ENCODE assay signal across 16 mouse cellular contexts in genomic region chrX:157471711-157472660, GRCm38 (mm10). TPM values are rescaled to one million over a fixed set of nuclear protein-coding genes. Genes with fewer than 3 reads are reported as not detected.
DNase-seq lines count a peak whose midpoint lies in the region; TF ChIP-seq lines count a peak whose summit lies in the region.
"Had no signal": no experiment of that assay in that cellular context is flagged by ENCODE, and none has a peak within 500 bp of the region (broad histone marks: within the 10 kb centered on the region; RNA-seq: fewer than 3 reads in every experiment).

No protein-coding gene starts in this region.

- H3K27me3 ChIP-seq in cerebellum, adult 2 months (ENCODE audit: control insufficient read depth, insufficient read depth, low read length), result no peaks in the 10 kb centered on the region
- H3K27me3 ChIP-seq: embryonic facial prominence, embryonic 12.5 days; forebrain, embryonic 15.5 days; heart, embryonic 12.5 days; hindbrain, embryonic 15.5 days had no signal

- peak overlapping the region; percentile 67 for H3K27ac ChIP-seq in cerebellum, adult 2 months (ENCODE audit: insufficient read depth, low read length)
- H3K27ac ChIP-seq: embryonic facial prominence, embryonic 12.5 days; forebrain, embryonic 15.5 days; hindbrain, embryonic 15.5 days had no signal

- peak; percentile 15 for DNase-seq in heart, adult 11 months
- no peak for DNase-seq in heart, postnatal 14 days
- peak; percentile 70 to 87 for DNase-seq in cerebellum, adult 2 months
- DNase-seq in cerebellum, postnatal 10 days, result peak; percentile 55 to 58
- no peak for DNase-seq in adrenal gland, postnatal 25 days
- no peak for DNase-seq in layer of hippocampus, postnatal 25 days (ENCODE audit: extremely low spot score in 1 of 2, low spot score in 1 of 2)
- DNase-seq in urinary bladder, postnatal 4 days (ENCODE audit: low spot score in 2 of 2), result no peak
- DNase-seq in gastrocnemius, postnatal 4 days (ENCODE audit: low spot score in 2 of 2), result no peak
- DNase-seq: adrenal gland, postnatal 14 days; heart, postnatal 36 days; kidney, adult 8-10 months had no signal

- no peak overlapping the region for H3K4me3 ChIP-seq in cerebellum, adult 2 months (replicated peaks; ENCODE audit: insufficient read depth, low read depth, low read length)
- H3K4me3 ChIP-seq: embryonic facial prominence, embryonic 12.5 days; forebrain, embryonic 15.5 days; heart, embryonic 12.5 days; hindbrain, embryonic 15.5 days had no signal

- intact Hi-C loops in heart, postnatal 14 days (cut with DNase I), result no loop called here

- TF ChIP-seq CTCF in cerebellum, adult 2 months (IDR thresholded peaks at IDR 0.05; ENCODE audit: borderline replicate concordance, insufficient read depth, low read depth, low read length), result no peak

- 33% methylated on average over 8 of the region's 8 CpGs for WGBS in cerebellum, adult 2 months

- TF ChIP-seq POLR2A in cerebellum, adult 2 months (IDR thresholded peaks at IDR 0.05; ENCODE audit: borderline replicate concordance, insufficient read depth, low read length), result no peak

- peaks cover 3% of the 10 kb centered on the region; the same call in 1 of the 2 replicates for H3K4me1 ChIP-seq in cerebellum, adult 2 months (ENCODE audit: control insufficient read depth, insufficient read depth, low read length)
- H3K4me1 ChIP-seq: embryonic facial prominence, embryonic 12.5 days; forebrain, embryonic 15.5 days; heart, embryonic 12.5 days; hindbrain, embryonic 15.5 days had no signal

RNA-seq across cellular contexts. Expression of gene Sms, which starts 20.1 kb away (rescaled TPM):
- total RNA-seq in heart, postnatal 14 days (2021), result 10 to 100 TPM; 26.0 to 28.9 TPM
- 79.0 and 81.8 TPM in 2 replicates for polyA plus RNA-seq in cerebellum, adult 2 months (2012; rRNA removed)
- 16.2 and 20.0 TPM in 2 replicates for total RNA-seq in adrenal gland, postnatal 25 days (2021)
- 100 to 1,000 TPM in 1 of 2 experiments, 10 to 100 TPM in 1; 82.0 to 102 TPM for total RNA-seq in layer of hippocampus, postnatal 25 days (2021)
- total RNA-seq in gastrocnemius, postnatal 4 days (2021), result 10 to 100 TPM; 45.6 to 72.1 TPM

RNA-seq across cellular contexts. Expression of gene Phex, which starts 56.9 kb away (rescaled TPM):
- total RNA-seq in heart, postnatal 14 days (2021), result under 1 TPM; 0.07 to 0.10 TPM
- 0.95 and 1.1 TPM in 2 replicates for polyA plus RNA-seq in cerebellum, adult 2 months (2012; rRNA removed)
- total RNA-seq in adrenal gland, postnatal 25 days (2021), result 0.21 TPM in 1 of 2 replicates, not detected in the other
- total RNA-seq in layer of hippocampus, postnatal 25 days (2021), result under 1 TPM; 0.14 to 0.37 TPM
- total RNA-seq in gastrocnemius, postnatal 4 days (2021), result 1 to 10 TPM; 1.5 to 1.6 TPM
- polyA plus RNA-seq: intestine, postnatal 0 days had no signal

Comparison
In these comparisons a context has a peak if more than half of its experiments do, and no peak if none do; other contexts are left out.
1. DNase-seq: peak in heart, adult 11 months (single experiment), cerebellum, adult 2 months (2 of 2) and cerebellum, postnatal 10 days (2 of 2); none in heart, postnatal 14 days (0 of 2), adrenal gland, postnatal 25 days (single experiment), layer of hippocampus, postnatal 25 days (0 of 2), urinary bladder, postnatal 4 days (0 of 2) and gastrocnemius, postnatal 4 days (0 of 2).